Mouse (Mus musculus): Measurements from ENCODE around the gene Atp1a3.

Atp1a3 gene

GRCm38 (mm10) chr7:24964288-24964687 is 41.5 kb downstream of the Atp1a3 start:
- DNase-seq (ENCODE audit: low read depth, low spot score) = no peak

DNA sequence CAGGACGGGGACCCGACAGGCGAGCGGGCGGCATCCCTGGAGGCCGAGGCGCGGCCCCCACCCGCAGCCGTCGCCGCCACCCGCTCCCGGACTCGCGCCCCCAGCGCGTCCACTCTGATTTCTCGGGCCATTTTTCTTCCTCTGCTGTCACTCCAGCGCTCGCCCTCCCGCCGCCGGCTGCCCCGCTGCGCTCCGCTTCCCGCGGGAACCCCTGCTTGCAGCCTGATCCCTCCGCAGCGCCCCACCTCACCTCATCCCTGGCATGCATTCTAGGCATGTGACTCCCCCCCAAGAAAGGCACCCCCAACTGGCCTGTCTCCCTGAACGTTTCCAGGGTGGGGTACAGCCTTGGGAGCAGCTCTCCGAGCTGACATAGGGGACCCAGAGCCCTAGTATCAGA is 50.5 kb downstream of the Atp1a3 start:
- no peak for DNase-seq (ENCODE audit: low read depth, low spot score)

GRCm38 (mm10) chr7:24954450-24954849 is 51.3 kb downstream of the Atp1a3 start:
- DNase-seq (ENCODE audit: low read depth, low spot score) = peak; percentile 81

- peak; percentile 49 for DNase-seq (ENCODE audit: low read depth, low spot score)
These were observed 51.8 kb downstream of the Atp1a3 start for GRCm38 (mm10) chr7:24953966-24954365.

- DNase-seq (ENCODE audit: low read depth, low spot score) = peak; percentile 78
These were observed 55.7 kb downstream of the Atp1a3 start for GRCm38 (mm10) chr7:24949958-24950623.

- DNase-seq (ENCODE audit: low read depth, low spot score) = no peak
These were observed 57.0 kb downstream of the Atp1a3 start for GRCm38 (mm10) chr7:24948774-24949173.

DNA sequence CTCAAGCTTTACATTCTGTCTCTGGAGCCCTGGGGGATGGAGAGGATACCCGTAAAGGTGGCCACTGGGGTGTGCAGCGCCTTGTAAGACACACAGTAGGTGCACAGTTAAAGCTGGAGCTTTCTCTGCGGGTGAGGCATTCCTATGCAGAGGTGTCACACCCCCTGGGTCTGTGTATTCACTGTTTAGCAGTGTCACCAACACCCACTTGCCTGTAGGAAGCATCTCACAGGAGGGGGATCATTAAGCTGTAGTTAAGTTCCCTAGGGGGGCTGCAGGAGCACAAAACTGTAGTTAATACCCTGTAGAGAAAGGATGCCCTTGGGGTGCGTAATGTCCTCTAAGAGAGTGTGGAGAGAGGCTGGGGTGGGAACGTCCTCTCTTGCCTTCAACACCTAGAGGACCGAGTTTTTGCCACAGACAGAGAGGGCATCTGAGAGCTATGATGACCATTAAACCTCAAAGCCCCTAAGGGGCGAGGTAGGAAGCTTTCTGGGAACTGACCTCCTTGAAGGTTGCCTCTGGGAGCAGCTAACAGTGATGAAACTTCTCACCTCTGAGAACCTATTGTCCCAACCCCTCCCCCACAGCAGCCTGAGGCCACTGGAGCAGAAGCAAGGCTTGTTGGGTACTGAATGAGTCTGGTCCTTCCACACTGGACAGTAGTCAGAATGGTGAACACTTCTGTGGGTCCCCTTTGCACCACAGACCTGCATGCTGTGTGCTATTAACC is 58.3 kb downstream of the Atp1a3 start:
- DNase-seq (ENCODE audit: low read depth, low spot score) = no peak

GRCm38 (mm10) chr7:24944257-24944950 is 61.4 kb downstream of the Atp1a3 start, which contains the start of gene Gm4881:
Gene Gm4881 (minus strand): TSS chr7:24944494.
- no peak for DNase-seq (ENCODE audit: low read depth, low spot score)

DNA sequence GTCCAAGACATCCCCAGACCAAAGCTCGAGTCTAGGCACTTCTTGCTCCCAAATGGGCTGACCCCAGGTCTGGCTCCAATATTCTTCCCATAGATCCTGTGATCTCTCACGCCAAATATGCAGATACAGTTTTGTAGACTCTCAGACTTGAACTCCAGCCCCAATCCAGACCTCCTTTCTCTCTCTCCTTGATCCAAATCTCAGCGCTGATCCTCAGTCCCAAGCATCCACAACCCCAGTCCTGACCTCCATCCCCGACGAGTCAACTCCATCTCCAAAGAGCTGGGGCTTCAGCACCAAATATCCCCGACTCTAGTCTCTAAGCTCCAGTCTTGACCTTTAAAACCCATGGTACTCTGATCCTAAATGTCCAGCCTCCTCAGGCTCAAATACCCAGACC is 62.1 kb downstream of the Atp1a3 start:
- no peak for DNase-seq (ENCODE audit: low read depth, low spot score)

GRCm38 (mm10) chr7:24931651-24932050 is 74.1 kb downstream of the Atp1a3 start:
- DNase-seq (ENCODE audit: low read depth, low spot score) = no peak

- DNase-seq (ENCODE audit: low read depth, low spot score) = no peak
These were observed 75.3 kb downstream of the Atp1a3 start for GRCm38 (mm10) chr7:24930475-24930874.
